Mouse (Mus musculus): Measurements from ENCODE around the gene Ccdc103.

Gene Ccdc103

DNA sequence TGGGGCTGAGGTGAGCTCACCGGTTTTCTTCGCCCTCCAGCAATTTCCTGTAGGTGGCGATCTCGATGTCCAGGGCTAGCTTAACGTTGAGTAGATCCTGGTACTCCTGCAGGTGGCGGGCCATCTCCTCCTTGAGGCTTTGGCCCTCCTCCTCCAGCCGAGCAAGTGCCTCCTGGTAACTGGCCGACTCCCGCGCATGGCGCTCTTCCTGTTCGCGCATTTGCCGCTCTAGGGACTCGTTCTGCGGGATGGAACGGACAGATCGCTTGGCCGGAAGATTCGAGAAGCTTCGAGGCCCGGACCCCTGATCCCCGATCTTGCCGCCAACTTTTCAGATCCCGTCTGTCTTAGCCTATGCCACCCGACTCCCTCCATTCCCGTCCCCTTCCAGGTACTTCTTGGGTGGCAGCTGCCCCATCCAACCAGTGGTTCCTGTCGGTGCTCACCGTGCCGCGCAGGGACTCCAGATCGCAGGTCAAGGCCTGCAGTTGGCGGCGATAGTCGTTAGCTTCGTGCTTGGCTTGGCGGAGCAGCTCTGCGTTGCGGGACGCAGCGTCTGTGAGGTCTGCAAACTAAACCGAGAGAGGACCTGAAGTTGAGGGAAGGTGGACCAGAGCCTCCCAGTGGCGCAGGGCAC is 12.1 kb downstream of the Ccdc103 start:
- peak; percentile 72 to 81 for DNase-seq

DNA sequence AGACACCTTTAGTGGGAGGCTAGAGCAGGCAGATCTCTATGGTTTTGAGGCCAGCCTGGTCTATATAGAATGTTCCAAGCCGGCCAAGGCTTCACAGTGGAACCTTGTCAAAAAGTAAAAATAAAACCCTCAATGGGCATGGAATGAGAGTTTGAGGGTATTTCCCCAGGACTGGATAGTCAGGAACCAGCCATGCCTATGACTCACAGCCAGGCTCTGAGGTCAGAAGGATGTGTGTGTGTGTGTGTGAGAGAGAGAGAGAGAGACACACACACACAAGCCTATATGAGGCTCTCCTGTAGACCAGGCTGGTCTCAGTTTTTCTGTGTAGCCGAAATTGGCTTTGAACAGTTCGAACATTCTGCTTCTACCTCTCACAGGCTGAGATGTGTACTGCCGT is 13.7 kb downstream of the Ccdc103 start:
- no peak for DNase-seq

- no peak for DNase-seq
These were observed 14.8 kb downstream of the Ccdc103 start for GRCm38 (mm10) chr11:102895779-102896178.

- no peak for DNase-seq
These were observed 15.6 kb downstream of the Ccdc103 start for GRCm38 (mm10) chr11:102896641-102897040.

- peak; percentile 84 to 89 for DNase-seq
These were observed 17.4 kb downstream of the Ccdc103 start for GRCm38 (mm10) chr11:102898408-102898807.

- DNase-seq = peak; percentile 88 to 93
These were observed 19.8 kb downstream of the Ccdc103 start, which contains the start of gene Gfap for GRCm38 (mm10) chr11:102900763-102901162. TSS of gene Gfap (minus strand) at chr11:102900912.

GRCm38 (mm10) chr11:102901199-102901598 is 20.2 kb downstream of the Ccdc103 start:
- no peak for DNase-seq

- DNase-seq = no peak
These were observed 21.1 kb downstream of the Ccdc103 start for GRCm38 (mm10) chr11:102902107-102902506.

- peak in 1 of 2 experiments; percentile 1 for DNase-seq
These were observed 22.6 kb downstream of the Ccdc103 start for GRCm38 (mm10) chr11:102903654-102904053.

DNA sequence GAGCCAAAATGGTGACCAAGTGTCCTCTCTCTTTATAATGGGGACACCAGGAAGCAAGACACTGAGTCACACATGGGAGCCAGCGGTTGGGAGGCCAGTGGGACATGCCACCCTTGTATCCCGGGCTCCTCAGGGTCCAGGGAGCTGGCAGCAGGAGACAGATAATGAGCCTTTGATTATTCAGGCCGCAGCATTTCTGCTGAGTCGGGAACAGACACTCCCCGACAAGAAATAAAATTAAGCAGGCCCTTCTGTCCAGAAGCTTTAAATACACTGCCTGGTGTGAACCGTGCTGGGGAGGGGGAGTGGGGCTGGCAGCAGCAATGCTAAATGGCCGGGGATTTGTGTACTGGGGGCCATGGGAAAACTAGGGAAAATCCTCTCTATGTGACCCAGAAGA is 30.4 kb downstream of the Ccdc103 start:
- DNase-seq = no peak

GRCm38 (mm10) chr11:102915380-102915779 is 34.4 kb downstream of the Ccdc103 start:
- no peak for DNase-seq

- DNase-seq = no peak
These were observed 37.1 kb downstream of the Ccdc103 start for GRCm38 (mm10) chr11:102918077-102918476.

GRCm38 (mm10) chr11:102921491-102921890 is 40.5 kb downstream of the Ccdc103 start:
- DNase-seq = no peak

DNA sequence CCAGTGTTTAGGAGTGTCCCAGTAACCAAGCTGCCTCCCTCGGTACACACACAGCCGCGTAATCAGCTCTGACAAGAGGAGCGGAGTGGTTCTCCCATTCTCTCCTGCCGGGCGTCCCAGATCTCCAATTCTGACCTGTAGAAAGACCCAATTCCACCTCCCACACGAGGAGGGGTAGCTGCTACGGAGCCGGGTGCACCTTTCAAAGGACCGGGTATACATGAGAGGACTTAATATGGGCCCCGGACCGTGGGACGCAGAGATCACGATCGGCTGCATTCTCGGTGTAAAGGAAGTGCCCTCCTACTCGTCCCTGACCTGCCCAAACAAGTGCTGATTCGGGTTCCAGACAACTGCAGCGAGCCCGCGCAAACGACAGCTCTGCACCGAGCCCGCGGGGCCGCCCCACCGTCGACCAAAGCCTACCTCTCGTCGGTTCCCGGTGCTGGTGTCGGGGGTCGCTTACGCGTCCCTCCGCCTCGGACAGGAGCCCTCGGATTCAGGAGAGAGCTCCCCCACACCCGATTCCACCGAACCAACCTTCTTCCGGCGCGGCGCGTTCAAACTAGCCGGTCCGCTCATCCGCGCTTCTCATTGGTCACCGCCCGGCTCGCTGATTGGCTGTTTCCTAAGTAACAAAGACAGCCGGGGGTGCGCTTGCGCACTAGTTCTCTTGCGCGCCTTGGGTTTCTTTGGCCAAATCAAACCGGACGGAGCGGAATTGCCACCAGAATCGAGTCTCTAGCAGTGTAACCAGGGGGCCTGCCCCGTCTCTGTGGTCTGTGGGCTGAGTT is 43.8 kb downstream of the Ccdc103 start, which contains the start of gene Kif18b:
Gene Kif18b, minus strand, starts transcription at position 568 of the 794 bp plus-strand sequence.
- DNase-seq = peak; percentile 91 to 95

DNA sequence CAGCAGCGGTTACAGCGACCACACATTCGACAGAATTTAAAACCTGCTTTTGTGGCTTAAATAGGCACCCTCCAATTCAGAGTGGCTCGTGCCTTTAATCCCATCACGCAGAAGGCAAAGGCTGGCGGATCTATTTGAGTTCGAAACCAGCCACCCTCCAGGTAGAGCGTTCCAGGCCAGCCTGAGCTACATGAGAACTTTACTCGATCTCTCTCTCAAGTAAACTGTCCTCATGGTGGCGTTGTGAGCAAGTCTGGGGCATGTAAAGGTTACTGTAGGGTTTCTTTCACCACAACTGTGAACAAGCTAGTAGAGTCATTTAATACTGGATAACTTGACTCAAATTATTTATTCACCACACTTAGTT is 44.3 kb downstream of the Ccdc103 start:
- peak in 1 of 2 experiments; percentile 52 for DNase-seq

DNA sequence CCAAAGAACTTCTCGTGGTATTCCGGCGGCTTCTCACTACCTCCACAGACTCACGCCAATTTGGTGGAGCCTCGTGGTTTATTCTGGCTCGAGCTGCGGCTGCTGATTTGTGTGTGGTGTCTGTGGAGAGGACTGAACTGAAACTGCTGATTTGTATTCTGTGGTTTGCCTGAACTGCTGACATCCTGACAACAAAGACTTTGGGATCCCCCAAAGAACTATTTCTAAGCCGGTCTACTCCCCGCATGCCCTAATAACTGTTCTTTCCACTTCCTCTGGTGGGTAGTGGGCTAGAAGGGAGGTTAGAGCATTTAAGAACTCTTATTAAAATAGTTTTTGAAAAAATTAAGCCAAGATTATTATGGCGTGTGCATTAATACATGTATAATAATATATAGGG is 49.7 kb downstream of the Ccdc103 start:
- no peak for DNase-seq

Data from cerebellum, postnatal 25 days (tissue).